Mouse (Mus musculus) kidney, postnatal 0 days (tissue): Measurements from ENCODE around the gene C130060K24Rik. TPM values are rescaled to one million over a fixed set of nuclear protein-coding genes. Genes with fewer than 3 reads are reported as not detected.

Experiments used
- ATAC-seq: fragments of 200-750 bp; cut with Nextera tagmentation; replicated peaks from 2 replicates; pipeline ENCODE4 v1.8.0; 2017; ENCODE audit warnings: low read depth, moderate number of reproducible peaks, moderate TSS enrichment, moderate library complexity; ENCODE audit not compliant: low FRiP score
- DNase-seq: peaks from one replicate; pipeline ENCODE4 v3.0.0-alpha.2; 2016; ENCODE audit warnings: low spot score
- H3K27ac ChIP-seq: fragments of 300-500 bp; sonication (generic); 2 replicates; pipeline ENCODE4 v1.5.1; 2014; ENCODE audit warnings: mild to moderate bottlenecking
- H3K27me3 ChIP-seq: fragments of 300-500 bp; sonication (generic); 2 replicates; pipeline ENCODE4 v1.6.1; 2014; ENCODE audit warnings: low read length, mixed read lengths; ENCODE audit not compliant: insufficient read depth
- H3K36me3 ChIP-seq: fragments of 300-500 bp; sonication (generic); 2 replicates; pipeline ENCODE4 v1.6.1; 2014; ENCODE audit warnings: low read length, mixed read lengths; ENCODE audit not compliant: insufficient read depth
- H3K4me1 ChIP-seq: fragments of 300-500 bp; sonication (generic); replicated peaks from 2 replicates; pipeline ENCODE4 v1.6.1; 2014; ENCODE audit warnings: antibody characterized with exemption, low read length, mixed read lengths; ENCODE audit not compliant: insufficient read depth
- H3K4me2 ChIP-seq: fragments of 300-500 bp; sonication (generic); 2 replicates; pipeline ENCODE4 v1.6.1; 2014; ENCODE audit warnings: mild to moderate bottlenecking, low read length, moderate library complexity, mixed read lengths
- H3K4me3 ChIP-seq: fragments of 300-500 bp; sonication (generic); replicated peaks from 2 replicates; pipeline ENCODE4 v1.5.1; 2014; ENCODE audit warnings: low read depth, low read length
- H3K9ac ChIP-seq: fragments of 300-500 bp; sonication (generic); 2 replicates; pipeline ENCODE4 v1.6.1; 2014; ENCODE audit warnings: low read depth, low read length
- H3K9me3 ChIP-seq: fragments of 300-500 bp; sonication (generic); replicated peaks from 2 replicates; pipeline ENCODE4 v1.6.1; 2016; ENCODE audit warnings: low read length, inconsistent platforms, mixed read lengths
- CTCF ChIP-seq: IDR thresholded peaks from 2 replicates; pipeline ENCODE4 v1.5.1; 2016; ENCODE audit warnings: antibody characterized with exemption, low read depth, mild to moderate bottlenecking, moderate library complexity
- WGBS: fragments of 180-500 bp; shearing (Covaris S2); extraction: QIAGEN DNeasy Blood & Tissue Kit; methylation state at CpG from one replicate; pipeline ENCODE4 v1.1.7; 2014; 5-methylcytosine and 5-hydroxymethylcytosine counted together
- polyA plus RNA-seq: library from polyadenylated mRNA; unstranded; fragments of >200 nt; fragmentation: Nextera tagmentation; extraction: Ambion mirVana; gene quantifications from 2 replicates; pipeline ENCODE4 v1.2.1, GENCODE M21; 2015

C130060K24Rik gene
- polyA plus RNA-seq, 1 experiment from 2014 or later: 0.46 TPM

DNA sequence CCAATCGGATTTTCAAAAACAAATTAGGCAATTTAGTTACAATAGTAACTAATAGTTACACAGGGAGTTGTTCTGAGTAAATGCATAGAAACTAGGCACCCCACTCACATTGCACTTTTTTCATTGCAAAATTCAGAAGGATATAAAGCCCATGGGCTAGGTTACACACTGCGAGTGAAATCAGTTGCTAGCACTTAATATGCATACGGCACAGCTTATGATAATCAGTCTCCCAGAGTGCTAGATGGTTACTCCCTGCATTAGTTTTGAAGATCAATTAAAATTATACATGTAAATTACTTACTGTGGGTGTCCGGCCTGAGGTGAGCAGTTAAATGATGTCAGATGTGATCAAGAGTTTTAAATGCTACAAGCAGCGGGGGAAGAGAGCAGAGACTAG is 89.4 kb downstream of the C130060K24Rik start:
- Histone ChIP-seq H3K4me1 (no peaks in the 10 kb centered on the region), H3K36me3 (no peaks in the 10 kb centered on the region), H3K4me3 (no peak overlapping the region), H3K27ac (no peak overlapping the region), H3K4me2 (no peak overlapping the region), H3K9ac (no peak overlapping the region), H3K27me3 (no peaks in the 10 kb centered on the region), H3K9me3 (no peaks in the 10 kb centered on the region)
- 87% methylated on average over 5 of the region's 5 CpGs for WGBS
- DNase-seq: no peak
- ATAC-seq: no peak
- no peak for TF ChIP-seq CTCF

DNA sequence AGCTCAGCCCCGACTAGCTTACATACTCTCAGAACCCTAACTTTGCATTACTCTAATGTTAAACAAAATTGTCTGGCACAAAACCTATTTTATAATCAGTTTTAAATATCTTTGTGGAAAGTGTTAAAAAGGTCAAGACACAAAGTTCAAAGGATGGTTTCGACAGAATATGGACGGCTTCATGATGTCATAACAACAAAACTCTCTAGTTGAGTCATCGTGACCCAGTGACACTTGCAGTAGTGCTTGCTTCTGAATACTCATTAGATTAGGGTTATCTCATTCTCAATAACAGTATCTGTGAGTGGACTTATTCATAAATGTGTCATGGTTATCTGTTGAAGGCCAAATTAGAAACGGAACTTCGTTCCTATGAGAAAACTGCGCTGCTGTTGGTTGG is 91.5 kb downstream of the C130060K24Rik start:
- H3K9ac ChIP-seq: no peak overlapping the region
- no peaks in the 10 kb centered on the region for H3K27me3 ChIP-seq
- 92% methylated on average over 7 of the region's 7 CpGs for WGBS
- H3K27ac ChIP-seq: no peak overlapping the region
- H3K4me2 ChIP-seq: no peak overlapping the region
- ATAC-seq: no peak
- no peak for DNase-seq
- H3K9me3 ChIP-seq: no peaks in the 10 kb centered on the region
- H3K4me1 ChIP-seq: no peaks in the 10 kb centered on the region
- no peak for TF ChIP-seq CTCF
- H3K4me3 ChIP-seq: no peak overlapping the region
- no peaks in the 10 kb centered on the region for H3K36me3 ChIP-seq

DNA sequence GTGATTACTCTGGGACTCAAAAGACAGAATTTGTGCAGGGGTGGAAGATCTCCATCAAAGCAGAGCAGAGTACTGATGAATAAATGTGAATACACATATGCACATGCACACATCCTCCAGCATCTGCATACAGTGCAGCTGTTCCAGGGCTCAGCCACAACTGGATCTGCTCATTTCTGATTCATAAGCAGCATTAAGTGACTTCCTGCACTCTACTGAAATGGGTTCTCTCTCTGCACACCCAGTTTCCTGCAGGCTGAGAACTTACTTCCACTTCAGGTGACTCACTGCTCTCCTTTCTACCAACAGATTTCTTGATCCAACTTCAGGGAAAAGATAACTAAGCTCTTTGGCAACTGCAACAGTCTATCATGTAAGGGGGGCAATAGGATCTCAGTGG is 117.9 kb downstream of the C130060K24Rik start:
- H3K27ac ChIP-seq: no peak overlapping the region
- no peak overlapping the region for H3K9ac ChIP-seq
- H3K9me3 ChIP-seq: no peaks in the 10 kb centered on the region
- no peak for TF ChIP-seq CTCF
- no peak for DNase-seq
- no peaks in the 10 kb centered on the region for H3K27me3 ChIP-seq
- H3K4me1 ChIP-seq: no peaks in the 10 kb centered on the region
- no peak for ATAC-seq
- no peak overlapping the region for H3K4me3 ChIP-seq
- H3K4me2 ChIP-seq: no peak overlapping the region
- no peaks in the 10 kb centered on the region for H3K36me3 ChIP-seq

Other genes starting within 250 kb of the C130060K24Rik start
- gene Hpgds, start 236.2 kb upstream of the C130060K24Rik start, polyA plus RNA-seq: 3.5 and 3.6 TPM in 2 replicates
- 0.09 and 0.16 TPM in 2 replicates for gene Tnip3, start 144.2 kb downstream of the C130060K24Rik start, polyA plus RNA-seq